Mouse (Mus musculus) limb, embryonic 14.5 days (tissue): ENCODE results near the gene Asns. TPM values are rescaled to one million over a fixed set of nuclear protein-coding genes. Genes with fewer than 3 reads are reported as not detected.

ENCODE experiments used
- ATAC-seq: fragments of 200-750 bp; cut with Nextera tagmentation; 2 replicates; pipeline ENCODE4 v1.8.0; 2017; ENCODE audit warnings: low read depth, moderate number of reproducible peaks, moderate TSS enrichment; ENCODE audit not compliant: low FRiP score
- DNase-seq: peaks from one replicate; pipeline ENCODE4 v3.0.0-alpha.2; 2015; ENCODE audit warnings: low spot score
- H3K27ac ChIP-seq: fragments of 300-500 bp; sonication (generic); replicated peaks from 2 replicates; pipeline ENCODE4 v1.5.1; 2014; ENCODE audit warnings: low read depth, mild to moderate bottlenecking, low read length, moderate library complexity, mixed read lengths
- H3K27me3 ChIP-seq: fragments of 300-500 bp; sonication (generic); 2 replicates; pipeline ENCODE4 v1.6.1; 2014; ENCODE audit warnings: low read length, mixed read lengths; ENCODE audit not compliant: control insufficient read depth, insufficient read depth
- H3K36me3 ChIP-seq: fragments of 300-500 bp; sonication (generic); 2 replicates; pipeline ENCODE4 v1.6.1; 2014; ENCODE audit warnings: mild to moderate bottlenecking, low read length, moderate library complexity, mixed read lengths; ENCODE audit not compliant: control insufficient read depth, insufficient read depth
- H3K4me1 ChIP-seq: fragments of 300-500 bp; sonication (generic); 2 replicates; pipeline ENCODE4 v1.6.1; 2014; ENCODE audit warnings: antibody characterized with exemption, low read length, mixed read lengths; ENCODE audit not compliant: control insufficient read depth, insufficient read depth
- H3K4me2 ChIP-seq: fragments of 300-500 bp; sonication (generic); replicated peaks from 2 replicates; pipeline ENCODE4 v1.6.1; 2014; ENCODE audit warnings: low read depth, mild to moderate bottlenecking, low read length, moderate library complexity; ENCODE audit not compliant: severe bottlenecking
- H3K4me3 ChIP-seq: fragments of 300-500 bp; sonication (generic); replicated peaks from 2 replicates; pipeline ENCODE4 v1.5.1; 2014; ENCODE audit warnings: low read length
- H3K9ac ChIP-seq: fragments of 300-500 bp; sonication (generic); 2 replicates; pipeline ENCODE4 v1.6.1; 2014; ENCODE audit warnings: mild to moderate bottlenecking, low read depth, low read length, moderate library complexity; ENCODE audit not compliant: severe bottlenecking
- H3K9me3 ChIP-seq: fragments of 300-500 bp; sonication (generic); 2 replicates; pipeline ENCODE4 v1.6.1; 2016; ENCODE audit warnings: low read length; ENCODE audit not compliant: control insufficient read depth
- POLR2A ChIP-seq: fragments of 200-500 bp; IDR thresholded peaks from 2 replicates; pipeline ENCODE4 v1.8.0; 2012; ENCODE audit warnings: inconsistent platforms, mild to moderate bottlenecking, moderate library complexity, borderline replicate concordance; ENCODE audit not compliant: insufficient read depth, insufficient read length; ENCODE audit errors: extremely low read depth
- WGBS: fragments of 180-500 bp; shearing (Covaris S2); extraction: QIAGEN DNeasy Blood & Tissue Kit; methylation state at CpG from one replicate; pipeline ENCODE4 v1.1.7; 2014; 5-methylcytosine and 5-hydroxymethylcytosine counted together
- polyA plus RNA-seq, 2 experiments: library from polyadenylated mRNA; depleted of rRNA in 1 of 2; stranded (reverse) in 1 of 2; unstranded in 1 of 2; fragments of >200 nt; fragmentation: Nextera tagmentation in 1 of 2; extraction: Ambion mirVana in 1 of 2; gene quantifications; 2 replicates each; pipeline versions ENCODE4 v1.2.1 to v1.2.3; 2012 to 2014

Asns gene
- polyA plus RNA-seq, 2 experiments: 25.2 to 56.0 TPM

DNA sequence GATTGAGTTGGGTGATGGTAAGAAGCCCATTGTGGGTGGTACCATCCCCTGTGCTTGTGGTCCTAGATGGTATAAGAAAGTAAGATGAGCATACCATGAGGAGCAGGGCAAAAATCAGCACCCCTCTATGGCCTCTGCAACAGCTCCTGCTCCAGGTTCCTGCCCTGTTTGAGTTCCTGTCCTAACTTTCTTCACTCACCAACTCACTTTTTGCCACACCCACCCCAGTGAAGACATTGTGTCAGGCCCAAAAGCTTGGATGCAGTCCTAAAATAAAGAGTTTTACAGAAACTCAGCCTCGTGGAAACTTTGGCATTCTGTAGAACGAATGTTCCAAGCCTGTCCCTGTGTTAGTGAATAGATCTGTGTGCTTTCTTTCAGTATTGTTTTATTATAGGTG lies 36.1 kb upstream of the Asns start:
- ATAC-seq (no peak), DNase-seq (no peak)
- Histone ChIP-seq H3K27me3 (no peaks in the 10 kb centered on the region), H3K36me3 (no peaks in the 10 kb centered on the region), H3K27ac (no peak overlapping the region), H3K9me3 (no peaks in the 10 kb centered on the region), H3K9ac (no peak overlapping the region), H3K4me3 (no peak overlapping the region), H3K4me1 (0 out of 2 replicates have a peak, but pooled peaks cover 4% of the 10 kb centered on the region), H3K4me2 (no peak overlapping the region)
- 89% methylated on average over 2 of the region's 2 CpGs for WGBS
- TF ChIP-seq POLR2A: no peak

- ATAC-seq: no peak
- 0 out of 2 replicates have a peak, but pooled peaks cover 1% of the 10 kb centered on the region for H3K4me1 ChIP-seq
- no peaks in the 10 kb centered on the region for H3K36me3 ChIP-seq
- no peak overlapping the region for H3K27ac ChIP-seq
- no peaks in the 10 kb centered on the region for H3K27me3 ChIP-seq
- WGBS: 90% methylated on average over 5 of the region's 5 CpGs
- H3K4me3 ChIP-seq: no peak overlapping the region
- TF ChIP-seq POLR2A: no peak
- no peaks in the 10 kb centered on the region for H3K9me3 ChIP-seq
- no peak overlapping the region for H3K9ac ChIP-seq
- DNase-seq: no peak
- no peak overlapping the region for H3K4me2 ChIP-seq
Measured at GRCm38 (mm10) chr6:7728241-7728640, 35.2 kb upstream of the Asns start.

- Histone ChIP-seq H3K36me3 (no peaks in the 10 kb centered on the region), H3K9me3 (no peaks in the 10 kb centered on the region), H3K4me1 (peaks cover 3% of the 10 kb centered on the region; the same call in 1 of the 2 replicates), H3K4me2 (no peak overlapping the region), H3K9ac (no peak overlapping the region), H3K27me3 (no peaks in the 10 kb centered on the region), H3K27ac (no peak overlapping the region), H3K4me3 (no peak overlapping the region)
- DNase-seq: peak; percentile 71
- 43% methylated on average over 4 of the region's 4 CpGs for WGBS
- peak; percentile 65; the same call in 1 of the 2 replicates for ATAC-seq
- TF ChIP-seq POLR2A: no peak
Measured at GRCm38 (mm10) chr6:7716236-7716635, 23.2 kb upstream of the Asns start.

GRCm38 (mm10) chr6:7714230-7714629 lies 21.2 kb upstream of the Asns start:
- H3K4me2 ChIP-seq: no peak overlapping the region
- no peak overlapping the region for H3K27ac ChIP-seq
- H3K4me3 ChIP-seq: no peak overlapping the region
- ATAC-seq (no peak), DNase-seq (no peak)
- no peak for TF ChIP-seq POLR2A
- H3K27me3 ChIP-seq: no peaks in the 10 kb centered on the region
- H3K36me3 ChIP-seq: no peaks in the 10 kb centered on the region
- whole genome bisulfite sequencing: 48% methylated on average over 2 of the region's 2 CpGs
- H3K9ac ChIP-seq: no peak overlapping the region
- H3K4me1 ChIP-seq: peaks cover 3% of the 10 kb centered on the region; the same call in 1 of the 2 replicates
- no peaks in the 10 kb centered on the region for H3K9me3 ChIP-seq

GRCm38 (mm10) chr6:7711837-7712330 lies 18.8 kb upstream of the Asns start:
- DNase-seq (no peak), ATAC-seq (no peak)
- H3K4me2 ChIP-seq: no peak overlapping the region
- H3K4me3 ChIP-seq: no peak overlapping the region
- H3K36me3 ChIP-seq: no peaks in the 10 kb centered on the region
- no peak for TF ChIP-seq POLR2A
- 58% methylated on average over 3 of the region's 3 CpGs for WGBS
- H3K9me3 ChIP-seq: no peaks in the 10 kb centered on the region
- no peaks in the 10 kb centered on the region for H3K27me3 ChIP-seq
- H3K9ac ChIP-seq: no peak overlapping the region
- no peak overlapping the region for H3K27ac ChIP-seq
- peaks cover 3% of the 10 kb centered on the region; the same call in 1 of the 2 replicates for H3K4me1 ChIP-seq
